Mouse (Mus musculus) heart, adult 2 months (tissue): Measurements from ENCODE around the gene Actn4.

ENCODE experiments used
- CTCF ChIP-seq: fragments of 200-600 bp; IDR thresholded peaks from 2 replicates; pipeline ENCODE4 v1.8.1; 2022; ENCODE audit warnings: antibody characterized with exemption, mild to moderate bottlenecking, moderate library complexity
- POLR2A ChIP-seq: fragments of 200-500 bp; IDR thresholded peaks from 2 replicates; pipeline ENCODE4 v1.6.1; 2011; ENCODE audit warnings: mild to moderate bottlenecking, low read depth, low read length, control low read depth; ENCODE audit not compliant: insufficient read depth

- TF ChIP-seq CTCF (no peak), POLR2A (no peak)
These were observed 43.6 kb downstream of the Actn4 start for GRCm38 (mm10) chr7:28918540-28918939.
